Mouse (Mus musculus): ENCODE data around the gene Myo18a.

Gene Myo18a

DNA sequence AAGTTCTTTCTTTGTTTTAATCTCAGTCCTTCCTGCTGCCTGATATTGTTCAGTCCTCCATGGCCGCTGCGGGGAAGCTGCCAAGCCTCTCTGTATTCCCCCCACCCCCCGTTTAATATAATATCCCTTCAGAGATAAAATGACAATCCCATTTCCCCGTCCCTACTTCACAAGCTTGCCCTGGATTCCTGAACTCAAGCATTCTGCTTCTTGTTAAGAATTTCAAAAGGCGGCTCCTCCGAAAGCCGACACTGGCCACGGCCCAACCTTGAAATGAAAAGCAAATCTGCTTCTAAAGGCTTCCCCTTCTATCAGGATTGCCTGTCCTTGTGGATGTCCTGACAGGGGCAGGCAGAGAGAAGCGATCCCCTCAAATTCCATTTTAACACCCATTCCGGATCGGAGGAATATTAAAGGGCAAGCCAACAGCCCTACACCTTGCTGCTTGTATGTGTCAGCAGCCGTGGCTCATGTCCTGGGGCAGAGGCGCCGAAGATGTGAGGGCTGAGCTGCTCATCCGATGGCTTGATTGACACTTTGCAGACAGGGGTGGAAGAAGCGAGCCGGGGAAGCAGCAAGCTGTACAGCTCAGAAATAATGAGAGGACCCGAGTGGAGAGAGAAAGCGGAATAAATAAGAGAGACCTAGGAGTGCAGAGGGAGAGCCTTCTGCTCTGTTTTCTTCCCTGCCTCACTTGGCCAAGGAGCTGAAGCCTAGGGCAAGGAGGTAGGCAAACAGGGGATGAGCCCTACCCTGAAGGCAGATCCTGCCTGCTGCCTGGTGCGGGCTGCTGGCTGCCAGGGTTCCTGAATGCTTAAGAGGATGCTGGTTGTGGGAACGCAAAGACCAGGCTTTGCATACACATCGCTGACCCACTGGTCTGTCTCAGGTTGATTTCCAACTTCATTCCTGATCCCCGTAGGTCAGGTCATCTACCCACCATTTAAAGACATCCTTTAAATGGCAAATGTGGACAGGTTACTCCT, 134.1 kb downstream of the Myo18a start:
- DNase-seq (ENCODE audit: low read depth, low spot score), result no peak

- DNase-seq (ENCODE audit: low read depth, low spot score), result no peak
These were observed 137.1 kb downstream of the Myo18a start for GRCm38 (mm10) chr11:77900187-77900586.

DNA sequence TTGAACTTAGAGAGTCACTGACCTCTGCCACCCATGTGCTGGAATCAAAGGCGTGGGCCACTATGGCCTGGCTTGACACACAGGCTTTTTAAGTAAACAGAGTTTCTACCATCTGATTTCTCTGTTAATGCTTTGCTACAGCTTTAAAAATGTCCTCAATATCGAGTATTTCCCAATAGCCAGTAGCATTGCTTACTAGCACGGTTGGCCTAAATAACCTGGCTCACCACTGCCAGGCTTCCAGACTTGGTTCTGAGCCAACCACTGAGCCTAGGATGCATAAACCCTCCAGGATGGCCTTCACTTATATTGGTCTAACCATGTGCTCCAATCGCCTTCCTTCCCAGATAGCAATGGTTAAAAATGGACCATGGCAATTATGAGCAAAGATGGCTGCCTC, 137.7 kb downstream of the Myo18a start:
- no peak for DNase-seq (ENCODE audit: low read depth, low spot score)

GRCm38 (mm10) chr11:77901366-77901765, 138.3 kb downstream of the Myo18a start:
- no peak for DNase-seq (ENCODE audit: low read depth, low spot score)

DNA sequence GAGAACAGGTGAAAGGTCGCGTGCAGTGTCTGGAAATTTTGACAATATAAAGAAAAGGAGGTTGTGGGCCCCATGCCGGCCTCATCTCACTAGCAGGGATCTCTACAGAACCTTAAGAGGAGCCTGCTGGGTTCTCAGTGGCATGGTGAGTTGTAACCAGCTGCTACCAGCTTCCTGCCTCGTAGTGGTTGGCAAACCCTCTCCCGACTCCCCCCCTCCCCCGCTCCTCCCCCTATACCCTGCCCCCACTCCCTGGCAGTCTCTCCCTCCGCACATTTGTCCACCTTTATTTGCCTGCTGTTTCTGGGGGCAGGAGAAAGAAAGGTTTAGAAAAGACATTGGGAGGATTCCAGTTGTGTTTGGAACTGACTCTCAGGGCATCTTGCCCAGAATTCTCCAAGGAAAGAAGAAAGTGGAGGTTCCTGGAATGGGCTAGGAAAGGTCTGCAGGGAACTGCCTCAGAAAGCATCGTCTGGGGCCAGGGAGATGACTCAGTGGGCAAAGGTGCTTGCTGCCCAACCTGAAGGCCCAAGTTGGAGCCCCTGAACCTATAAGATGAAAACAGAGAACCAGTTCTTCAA, 138.8 kb downstream of the Myo18a start:
- DNase-seq (ENCODE audit: low read depth, low spot score), result no peak

DNA sequence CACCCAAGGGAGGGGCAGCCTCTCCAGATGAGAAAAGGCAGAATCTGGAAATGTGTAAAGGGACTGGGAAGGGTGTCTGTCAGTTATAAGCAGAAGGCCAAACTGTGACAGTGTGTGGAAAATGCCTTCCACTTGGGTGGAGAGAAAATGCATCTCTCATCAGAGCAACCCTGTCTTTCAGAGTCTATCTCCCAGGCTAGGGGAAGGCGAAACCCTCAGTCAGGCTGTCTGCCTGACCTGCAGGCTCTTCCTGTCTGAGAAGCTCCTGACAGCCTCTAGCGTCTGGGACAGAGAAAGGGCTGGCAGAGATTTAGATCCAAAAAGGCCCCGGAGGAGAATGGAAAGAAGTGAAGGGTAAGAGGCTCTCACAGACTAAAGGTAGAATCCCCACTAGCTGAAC, 140.7 kb downstream of the Myo18a start:
- DNase-seq (ENCODE audit: low read depth, low spot score), result no peak

- no peak for DNase-seq (ENCODE audit: low read depth, low spot score)
These were observed 141.7 kb downstream of the Myo18a start for GRCm38 (mm10) chr11:77904707-77905106.

DNA sequence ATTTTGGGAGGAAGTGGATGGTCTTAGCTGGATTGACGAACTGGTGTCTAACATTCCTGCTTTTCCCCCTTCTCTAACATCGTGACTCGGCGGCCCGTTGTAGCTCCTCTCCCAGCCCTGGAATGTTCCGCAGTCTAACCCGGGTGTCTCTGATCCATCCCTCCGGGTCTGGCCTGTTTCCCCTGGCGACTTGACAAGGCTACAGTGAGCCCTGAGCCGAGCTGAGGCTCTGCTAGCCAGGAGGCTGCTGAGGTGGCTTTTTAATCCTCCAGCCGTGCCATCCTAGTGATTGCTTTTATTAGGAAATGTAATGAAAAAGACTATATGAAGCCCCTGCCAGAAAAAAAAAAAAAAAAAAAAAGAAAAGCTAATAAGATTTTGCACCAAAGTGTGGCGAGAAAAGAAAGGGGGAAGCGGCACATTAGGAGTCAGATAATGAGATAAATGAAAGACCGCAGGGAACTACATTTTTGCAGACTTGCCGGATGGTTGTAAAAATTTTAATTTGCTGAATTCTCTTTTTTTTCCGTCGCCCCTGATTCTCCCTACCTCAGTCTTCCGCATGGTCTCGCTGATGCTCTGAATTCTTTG, 143.1 kb downstream of the Myo18a start:
- DNase-seq (ENCODE audit: low read depth, low spot score), result no peak

DNA sequence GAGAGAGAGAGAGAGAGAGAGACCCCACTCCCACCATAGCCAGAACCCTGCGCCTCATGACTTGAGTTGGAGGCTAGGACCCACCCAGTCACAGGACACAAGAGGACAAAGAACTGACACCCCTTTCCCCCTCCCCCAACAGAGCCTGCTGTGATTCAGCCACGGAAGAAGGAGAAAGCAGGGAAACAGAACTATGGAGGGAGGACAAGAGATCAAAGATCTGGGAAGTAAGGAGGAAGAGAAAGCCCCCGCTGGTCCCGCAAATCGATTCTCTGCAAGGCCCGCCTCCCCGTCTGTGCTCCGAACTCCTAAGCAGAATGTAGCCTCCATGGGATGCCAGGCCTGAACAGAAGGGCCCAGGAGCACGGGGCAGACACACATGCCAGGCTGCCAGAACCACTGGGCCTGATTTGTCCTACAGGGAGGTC, 143.7 kb downstream of the Myo18a start:
- no peak for DNase-seq (ENCODE audit: low read depth, low spot score)

GRCm38 (mm10) chr11:77908468-77908867, 145.4 kb downstream of the Myo18a start:
- no peak for DNase-seq (ENCODE audit: low read depth, low spot score)

DNA sequence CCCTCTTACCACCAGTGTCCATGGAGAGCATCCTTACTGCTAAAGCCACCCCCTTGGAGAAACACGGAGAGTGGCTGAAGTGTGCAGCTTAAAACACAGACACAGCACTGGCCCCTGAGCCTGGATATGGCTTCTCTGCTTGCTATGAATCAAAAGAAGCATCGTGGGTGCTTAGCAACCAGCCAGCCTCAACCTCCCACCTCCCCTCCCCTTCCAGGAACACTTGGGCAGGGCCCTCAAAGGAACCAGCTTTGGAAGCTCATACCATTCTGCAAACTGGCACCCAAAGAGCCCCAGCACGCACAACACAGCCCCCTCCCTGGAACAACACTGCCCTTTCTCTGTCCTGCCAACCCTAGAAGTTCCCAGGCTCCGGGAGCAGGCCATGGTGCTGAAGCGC, 146.3 kb downstream of the Myo18a start:
- no peak for DNase-seq (ENCODE audit: low read depth, low spot score)

- DNase-seq (ENCODE audit: low read depth, low spot score), result no peak
These were observed 146.7 kb downstream of the Myo18a start for GRCm38 (mm10) chr11:77909776-77910175.

GRCm38 (mm10) chr11:77913505-77913904, 150.5 kb downstream of the Myo18a start:
- no peak for DNase-seq (ENCODE audit: low read depth, low spot score)

- DNase-seq (ENCODE audit: low read depth, low spot score), result no peak
These were observed 151.7 kb downstream of the Myo18a start for GRCm38 (mm10) chr11:77914598-77915260.

All from embryo, embryonic 11.5 days (tissue).